Mouse (Mus musculus) megakaryocyte, adult 5-6 weeks (primary cell): ENCODE results near the gene Zfp821. TPM values are rescaled to one million over a fixed set of nuclear protein-coding genes. Genes with fewer than 3 reads are reported as not detected.

ENCODE experiments used
- ATAC-seq: 2 replicates; pipeline ENCODE4 v1.8.0; 2016; ENCODE audit warnings: mild to moderate bottlenecking, inconsistent platforms; ENCODE audit not compliant: poor library complexity, severe bottlenecking
- total RNA-seq, 2 experiments: library from RNA; stranded (forward) in 1 of 2; stranded (reverse) in 1 of 2; fragments of 153-499, 151-499 nt in 1 of 2; fragments of 221-1000, 200-1000 nt in 1 of 2; gene quantifications; 2 replicates each; pipeline versions ENCODE4 v1.2.3 to v1.2.4; 2015 to 2017

Zfp821 gene
- total RNA-seq, 2 experiments from 2014 or later, result 4.7 to 9.3 TPM

GRCm38 (mm10) chr8:109707921-109708320, 2.6 kb downstream of the Zfp821 start:
- no peak for ATAC-seq

GRCm38 (mm10) chr8:109712521-109712920, 7.2 kb downstream of the Zfp821 start:
- no peak for ATAC-seq

DNA sequence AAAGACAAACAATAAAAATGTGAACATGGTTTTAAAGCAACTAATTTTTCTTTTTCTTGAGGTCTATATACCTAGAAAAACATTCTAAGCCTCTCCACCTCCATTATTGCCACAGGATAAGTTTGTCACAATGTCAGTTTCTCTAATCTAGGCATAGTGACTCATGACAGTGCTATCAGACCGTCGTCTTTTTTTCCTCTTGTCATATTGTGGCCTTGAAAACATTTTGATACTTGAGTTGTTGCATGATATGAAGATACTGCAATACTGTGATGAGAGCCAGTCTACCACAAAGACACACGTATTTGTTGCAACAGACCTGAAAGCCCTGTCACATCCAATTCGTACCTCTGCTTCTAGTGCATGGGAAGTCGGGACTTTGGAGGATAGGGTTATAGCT, 9.6 kb downstream of the Zfp821 start:
- ATAC-seq, result no peak

DNA sequence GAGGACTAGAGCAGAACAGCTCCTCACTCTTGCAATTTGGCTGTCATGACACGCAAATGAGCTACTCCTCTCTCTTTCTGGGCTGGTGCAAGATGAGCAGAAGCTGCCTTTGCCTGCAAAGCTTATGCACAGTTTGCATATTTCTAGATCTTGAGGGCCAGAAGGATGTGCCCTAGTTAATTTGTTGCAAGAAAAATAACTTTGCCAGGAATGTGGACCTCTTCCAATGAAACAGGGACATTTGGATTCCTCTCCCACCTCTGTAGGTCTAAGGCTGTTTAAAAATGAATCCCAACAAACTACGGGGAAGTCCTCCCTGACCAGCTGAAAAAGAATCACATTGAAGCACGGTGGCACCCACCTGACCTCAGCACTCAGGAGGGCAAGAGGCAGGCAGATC, 19.8 kb downstream of the Zfp821 start:
- no peak for ATAC-seq

DNA sequence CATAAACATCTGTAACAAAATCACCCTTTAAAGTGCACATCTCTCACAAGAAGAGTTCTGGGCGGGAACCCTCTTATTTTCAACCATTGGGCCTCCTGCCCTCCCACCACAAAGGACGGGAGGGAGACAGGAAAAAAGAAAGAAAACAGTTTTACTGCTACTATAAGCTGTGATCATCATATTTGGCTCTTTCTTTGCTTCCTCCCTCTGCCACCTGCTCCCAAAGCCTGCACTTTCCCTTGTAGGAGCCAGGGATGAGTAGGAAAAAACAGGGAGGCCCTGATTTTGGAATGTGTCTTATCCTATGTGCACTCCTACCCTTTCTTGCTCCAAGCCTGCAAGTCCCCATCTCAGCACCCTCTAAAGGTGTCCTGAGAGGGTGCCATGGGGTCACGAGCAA, 25.7 kb downstream of the Zfp821 start:
- ATAC-seq, result no peak

- no peak for ATAC-seq
Observed at GRCm38 (mm10) chr8:109734018-109734417, 28.7 kb downstream of the Zfp821 start.

GRCm38 (mm10) chr8:109736819-109737218, 31.5 kb downstream of the Zfp821 start:
- ATAC-seq, result peak; percentile 28

DNA sequence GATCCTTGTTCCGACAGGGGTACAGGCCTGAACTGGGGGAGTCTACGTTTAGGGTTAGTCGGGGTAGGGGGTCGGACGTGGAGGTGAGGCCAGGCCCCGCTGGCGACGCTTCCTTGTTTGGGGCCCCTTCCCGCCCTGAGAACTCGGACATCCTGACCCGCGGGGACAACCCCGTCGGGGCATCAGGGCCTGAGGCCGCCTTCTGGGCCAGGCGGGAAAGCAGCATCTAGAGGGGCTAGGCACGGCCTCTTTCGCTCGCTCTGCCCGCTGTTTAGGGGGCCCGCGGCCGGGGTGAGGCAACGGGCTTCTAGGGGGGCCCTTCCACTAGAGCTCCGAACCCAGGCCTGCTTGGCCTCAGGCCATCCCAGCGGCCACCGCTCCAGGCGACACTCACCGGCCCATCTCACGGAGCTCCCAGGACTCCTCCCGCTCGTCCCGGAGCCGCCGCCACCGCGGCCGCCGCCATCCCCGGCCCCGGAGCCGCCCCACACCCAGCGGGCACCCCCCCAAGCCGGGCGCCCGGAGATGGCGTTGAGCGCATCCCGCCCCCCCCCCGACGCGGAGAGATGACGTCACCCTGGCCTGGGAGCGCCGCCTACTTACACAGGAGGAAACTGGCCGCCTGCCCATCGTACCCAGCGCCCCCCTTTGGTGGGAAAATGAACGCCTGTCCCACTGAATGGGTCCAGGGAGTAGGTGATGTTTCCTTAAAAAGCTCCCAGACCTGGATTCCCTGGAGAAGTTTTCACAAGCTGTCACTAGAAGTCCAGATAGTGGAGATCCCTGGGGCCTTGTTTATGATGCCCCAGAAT, 32.1 kb downstream of the Zfp821 start, which contains the start of gene Atxn1l:
TSS of gene Atxn1l (minus strand) at position 503 of the 812 bp plus-strand sequence.
- ATAC-seq, result peak; percentile 98

GRCm38 (mm10) chr8:109738049-109738380, 32.7 kb downstream of the Zfp821 start:
- no peak for ATAC-seq

DNA sequence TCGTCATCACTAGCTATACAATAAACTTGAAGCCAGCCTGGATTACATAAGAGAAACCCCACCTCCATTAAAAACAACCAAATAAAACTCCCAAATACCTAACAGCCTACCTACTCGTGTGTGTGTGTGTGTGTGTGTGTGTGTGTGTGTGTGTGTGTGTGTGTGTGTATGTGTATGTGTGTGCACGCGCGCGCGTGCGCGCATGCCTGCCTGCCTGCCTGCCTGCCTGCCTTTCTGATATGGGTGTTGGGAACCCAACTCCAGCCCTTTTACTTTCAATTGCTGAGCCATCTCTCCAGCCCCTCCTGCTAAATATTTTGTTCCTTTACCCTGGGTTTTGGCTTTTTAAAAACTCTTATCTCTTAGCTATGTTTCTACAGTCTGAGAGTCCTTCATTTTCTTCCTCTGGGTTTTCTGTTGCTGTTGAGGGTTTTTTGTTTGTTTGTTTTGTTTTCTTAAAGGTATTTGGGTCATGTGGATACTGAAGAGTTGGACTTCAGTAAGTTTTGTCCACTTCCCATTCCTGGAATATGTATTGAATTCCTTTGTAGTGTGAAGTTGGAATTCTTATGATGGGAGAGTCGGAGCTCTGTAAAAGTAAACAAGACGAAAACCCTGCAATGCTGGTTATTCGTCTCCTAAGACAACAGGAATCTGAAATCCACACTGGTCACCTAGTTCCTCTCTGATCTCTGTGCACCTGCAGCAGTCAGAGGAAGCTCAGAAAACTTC, 42.3 kb downstream of the Zfp821 start:
- ATAC-seq, result peak; percentile 14; the same call in 1 of the 2 replicates

DNA sequence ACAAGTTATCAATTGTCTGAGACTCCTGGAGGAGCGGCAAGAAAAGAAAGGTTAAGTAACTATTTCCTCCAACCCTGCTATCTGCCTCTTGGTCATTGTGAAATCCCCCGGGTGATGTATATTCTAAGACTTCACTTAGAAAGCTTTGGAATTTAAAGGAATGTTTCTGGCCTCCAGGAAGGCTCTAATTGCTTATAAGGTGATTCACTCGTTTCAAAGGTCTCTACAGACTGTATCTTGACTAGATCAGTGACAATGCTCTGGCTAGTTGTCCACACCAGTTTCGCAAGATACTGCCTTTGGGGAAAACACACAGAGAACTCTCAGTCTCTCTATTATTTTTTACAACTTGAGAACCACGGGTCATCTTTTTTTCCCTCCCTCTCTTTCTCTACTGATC, 44.9 kb downstream of the Zfp821 start:
- ATAC-seq, result peak; percentile 59

DNA sequence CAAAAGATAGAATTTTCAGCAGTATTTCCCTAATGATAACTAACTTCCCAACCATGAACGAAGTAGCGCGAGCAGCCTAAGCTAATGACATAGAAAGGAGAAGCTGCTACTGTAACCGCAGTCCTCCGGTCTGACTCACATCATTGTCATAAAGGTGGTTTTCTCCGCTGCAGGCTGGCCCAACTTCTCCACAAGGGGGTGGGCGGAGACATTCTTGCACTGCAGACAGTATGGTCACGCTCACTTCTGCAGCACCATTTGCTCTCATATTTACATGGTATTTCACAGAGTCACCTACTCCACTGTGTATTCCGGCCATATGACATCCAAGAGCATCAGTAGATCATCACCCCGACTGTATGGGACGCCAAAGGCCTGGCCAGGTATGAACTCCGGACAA, 45.4 kb downstream of the Zfp821 start:
- peak; percentile 95 for ATAC-seq

DNA sequence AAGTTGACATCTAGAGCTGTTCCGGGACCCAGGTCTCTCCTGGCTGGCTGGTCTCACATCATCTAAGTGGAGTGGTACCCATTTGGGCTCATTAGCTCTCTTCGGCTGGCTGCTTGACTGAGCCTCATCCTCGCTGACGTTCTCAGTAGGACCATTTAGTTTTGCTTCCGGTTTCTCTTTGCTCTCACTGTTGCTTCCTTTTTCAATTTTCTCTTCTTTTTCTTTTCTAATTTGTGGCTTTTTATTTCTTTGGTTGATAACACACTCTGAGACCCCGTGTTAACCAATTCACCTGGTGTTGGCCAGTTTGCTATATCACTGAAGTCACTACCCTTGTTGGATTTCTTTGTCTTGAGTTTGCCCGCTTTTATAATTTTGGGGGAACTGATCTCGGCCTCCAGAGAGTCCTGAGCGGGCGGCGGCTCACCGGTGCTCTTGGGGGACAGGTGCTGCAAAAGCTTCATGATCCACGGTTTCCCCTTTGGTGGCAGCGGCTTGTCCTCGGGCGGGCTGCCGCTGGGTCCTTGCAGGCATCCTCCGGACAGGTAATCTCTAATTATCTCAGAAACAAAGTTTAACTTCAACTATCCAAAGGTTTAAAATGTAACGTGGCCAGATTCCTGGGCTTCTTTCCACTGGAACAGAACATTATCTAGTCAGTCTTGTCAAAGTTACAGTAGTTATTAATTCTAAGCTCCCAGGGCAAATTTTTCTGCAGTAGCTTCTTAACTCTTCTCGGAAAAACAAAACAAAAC, 46.6 kb downstream of the Zfp821 start:
- no peak for ATAC-seq

DNA sequence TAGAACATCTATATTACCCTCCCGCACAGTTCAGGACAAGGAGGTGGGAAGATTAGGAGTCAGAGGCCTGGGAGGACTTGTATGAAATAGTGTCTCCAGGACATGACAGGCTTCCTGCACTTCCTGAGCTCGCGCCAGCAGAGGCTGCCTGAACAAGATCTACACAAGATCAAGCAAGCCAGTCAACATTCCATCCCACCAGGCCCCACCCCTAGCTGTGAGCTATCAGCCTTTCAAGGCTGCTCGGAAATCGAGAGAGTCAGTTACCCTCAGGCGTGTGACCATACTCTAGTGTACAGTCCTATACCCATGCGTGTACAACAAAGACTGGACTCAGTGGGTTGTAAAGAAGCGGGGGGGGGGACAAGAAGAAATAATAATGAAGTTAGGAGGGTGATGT, 49.4 kb downstream of the Zfp821 start:
- ATAC-seq, result no peak

GRCm38 (mm10) chr8:109755554-109755953, 50.2 kb downstream of the Zfp821 start:
- peak; percentile 65 for ATAC-seq

- no peak for ATAC-seq
Observed at GRCm38 (mm10) chr8:109756849-109757248, 51.5 kb downstream of the Zfp821 start.

- ATAC-seq, result no peak
Observed at GRCm38 (mm10) chr8:109759426-109759825, 54.1 kb downstream of the Zfp821 start.

DNA sequence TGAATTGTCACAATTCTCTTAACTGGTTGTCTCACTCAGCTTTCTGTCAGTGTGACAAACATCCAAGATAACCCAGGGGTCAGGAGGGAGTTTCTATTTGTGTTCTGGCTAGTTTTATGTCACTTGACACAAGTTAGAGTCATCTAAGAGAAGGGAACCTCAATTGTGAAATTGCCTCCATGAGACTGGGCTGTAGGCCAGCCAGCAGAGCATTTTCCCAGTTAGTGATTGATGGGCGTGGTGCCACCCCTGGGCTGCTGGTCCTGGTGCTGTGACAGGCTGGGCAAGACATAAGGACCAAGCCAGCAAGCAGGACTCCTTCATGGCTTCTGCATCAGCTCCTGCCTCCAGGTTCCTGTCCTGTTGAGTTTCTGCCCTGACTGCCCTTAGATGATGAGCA, 54.9 kb downstream of the Zfp821 start:
- ATAC-seq, result no peak

DNA sequence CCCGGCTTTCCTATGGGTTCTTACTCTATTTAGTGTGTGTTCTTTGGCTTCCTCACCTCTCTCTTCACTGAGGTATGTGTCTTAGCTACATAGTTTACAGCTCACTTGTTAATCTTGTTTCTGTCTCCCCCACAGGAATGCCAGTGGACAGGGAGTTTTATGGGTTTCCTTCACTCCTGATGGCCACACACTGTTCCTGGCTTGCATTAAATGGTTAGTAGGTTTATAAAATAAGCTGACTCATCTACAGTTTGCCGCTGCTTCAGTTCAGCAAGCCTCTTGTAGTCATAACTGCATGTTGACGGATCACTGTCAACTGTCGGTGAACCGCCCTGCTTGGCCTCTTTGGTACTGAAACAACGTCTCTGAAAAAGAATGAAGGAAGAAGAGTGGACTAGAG, 58.7 kb downstream of the Zfp821 start:
- ATAC-seq, result no peak

- no peak for ATAC-seq
Observed at GRCm38 (mm10) chr8:109766081-109766480, 60.7 kb downstream of the Zfp821 start.

DNA sequence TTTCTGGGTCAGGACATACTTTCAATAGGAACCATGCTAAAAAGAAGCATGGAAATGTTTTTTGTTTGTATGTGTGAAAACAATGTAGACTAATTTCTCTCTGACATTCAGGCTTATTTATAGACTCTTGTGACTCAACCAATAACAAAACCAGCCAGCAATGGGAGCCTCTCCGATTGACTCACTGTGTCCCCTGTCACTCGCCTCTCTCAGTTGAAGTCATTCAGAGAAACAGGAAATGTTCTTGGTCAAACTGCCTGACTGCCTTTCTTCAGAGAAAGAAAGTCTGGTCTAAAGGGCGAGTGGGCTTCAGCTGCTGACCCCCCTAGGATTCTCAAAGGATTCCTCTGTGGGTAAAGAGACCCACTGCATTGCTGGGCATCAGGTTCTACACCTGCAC, 67.8 kb downstream of the Zfp821 start:
- ATAC-seq, result no peak
